Mouse (Mus musculus) limb, embryonic 12.5 days (tissue): ENCODE results near the gene Tmem222. TPM values are rescaled to one million over a fixed set of nuclear protein-coding genes. Genes with fewer than 3 reads are reported as not detected.

Source experiments
- ATAC-seq: fragments of 200-750 bp; cut with Nextera tagmentation; 2 replicates; pipeline ENCODE4 v1.8.0; 2017; ENCODE audit warnings: low read depth, moderate TSS enrichment; ENCODE audit not compliant: insufficient number of reproducible peaks, insufficient read depth, low FRiP score, low TSS enrichment
- H3K27ac ChIP-seq: fragments of 300-500 bp; sonication (generic); 2 replicates; pipeline ENCODE4 v1.5.1; 2016; ENCODE audit warnings: mild to moderate bottlenecking, moderate library complexity
- H3K27me3 ChIP-seq: fragments of 300-500 bp; sonication (generic); 2 replicates; pipeline ENCODE4 v1.6.1; 2016; ENCODE audit warnings: mild to moderate bottlenecking, moderate library complexity
- H3K36me3 ChIP-seq: fragments of 300-500 bp; sonication (generic); 2 replicates; pipeline ENCODE4 v1.6.1; 2016; ENCODE audit warnings: mild to moderate bottlenecking, moderate library complexity
- H3K4me1 ChIP-seq: fragments of 300-500 bp; sonication (generic); replicated peaks from 2 replicates; pipeline ENCODE4 v1.6.1; 2016
- H3K4me2 ChIP-seq: fragments of 300-500 bp; sonication (generic); 2 replicates; pipeline ENCODE4 v1.6.1; 2016; ENCODE audit warnings: mild to moderate bottlenecking, moderate library complexity
- H3K4me3 ChIP-seq: fragments of 300-500 bp; sonication (generic); replicated peaks from 2 replicates; pipeline ENCODE4 v1.5.1; 2016; ENCODE audit warnings: mild to moderate bottlenecking
- H3K9ac ChIP-seq: fragments of 300-500 bp; sonication (generic); replicated peaks from 2 replicates; pipeline ENCODE4 v1.6.1; 2016; ENCODE audit warnings: mild to moderate bottlenecking, moderate library complexity
- H3K9me3 ChIP-seq: fragments of 300-500 bp; sonication (generic); 2 replicates; pipeline ENCODE4 v1.6.1; 2016; ENCODE audit warnings: mild to moderate bottlenecking, moderate library complexity
- WGBS: fragments of 180-500 bp; shearing (Covaris S2); methylation state at CpG from one replicate; pipeline ENCODE4 v1.1.7; 2016; 5-methylcytosine and 5-hydroxymethylcytosine counted together
- polyA plus RNA-seq: library from polyadenylated mRNA; unstranded; fragments of >200 nt; fragmentation: Nextera tagmentation; extraction: Ambion mirVana; gene quantifications from 2 replicates; pipeline ENCODE4 v1.2.1, GENCODE M21; 2016

The Tmem222 gene
- polyA plus RNA-seq, 1 experiment from 2014 or later: 85.3 TPM

GRCm38 (mm10) chr4:133265297-133265696, 12.3 kb downstream of the Tmem222 start:
- no peak overlapping the region for H3K4me3 ChIP-seq
- ATAC-seq: no peak
- no peak overlapping the region for H3K27ac ChIP-seq
- H3K4me2 ChIP-seq: no peak overlapping the region
- H3K36me3 ChIP-seq: peaks cover 72% of the 10 kb centered on the region
- WGBS: 93% methylated on average over 3 of the region's 3 CpGs
- H3K4me1 ChIP-seq: peaks cover 5% of the 10 kb centered on the region; the same call in 1 of the 2 replicates
- H3K9ac ChIP-seq: no peak overlapping the region
- peaks cover 9% of the 10 kb centered on the region; the same call in 1 of the 2 replicates for H3K9me3 ChIP-seq
- H3K27me3 ChIP-seq: no peaks in the 10 kb centered on the region

GRCm38 (mm10) chr4:133264559-133264958, 13.0 kb downstream of the Tmem222 start:
- Histone ChIP-seq H3K9ac (no peak overlapping the region), H3K27me3 (no peaks in the 10 kb centered on the region), H3K4me2 (no peak overlapping the region), H3K36me3 (peaks cover 65% of the 10 kb centered on the region), H3K4me1 (peaks cover 5% of the 10 kb centered on the region; the same call in 1 of the 2 replicates), H3K9me3 (peaks cover 9% of the 10 kb centered on the region; the same call in 1 of the 2 replicates), H3K27ac (no peak overlapping the region), H3K4me3 (no peak overlapping the region)
- no peak for ATAC-seq
- WGBS: 94% methylated on average over 2 of the region's 2 CpGs

- peaks cover 9% of the 10 kb centered on the region; the same call in 1 of the 2 replicates for H3K9me3 ChIP-seq
- no peak overlapping the region for H3K4me3 ChIP-seq
- H3K4me2 ChIP-seq: no peak overlapping the region
- WGBS: 93% methylated on average over 5 of the region's 5 CpGs
- H3K36me3 ChIP-seq: peaks cover 57% of the 10 kb centered on the region
- peaks cover 6% of the 10 kb centered on the region; the same call in 1 of the 2 replicates for H3K27me3 ChIP-seq
- H3K27ac ChIP-seq: no peak overlapping the region
- H3K9ac ChIP-seq: no peak overlapping the region
- no peak for ATAC-seq
- H3K4me1 ChIP-seq: peaks cover 5% of the 10 kb centered on the region; the same call in 1 of the 2 replicates
These were observed 13.8 kb downstream of the Tmem222 start for GRCm38 (mm10) chr4:133263756-133264155.

GRCm38 (mm10) chr4:133262882-133263281, 14.7 kb downstream of the Tmem222 start, which contains the start of gene Sytl1:
Gene Sytl1, minus strand, starts transcription at chr4:133263113.
- H3K27me3 ChIP-seq: peaks cover 12% of the 10 kb centered on the region
- 0 out of 2 replicates have a peak within 1 kb of the TSS, but pooled peaks have one; percentile 12 for H3K4me3 ChIP-seq
- no peak for ATAC-seq
- no peak within 1 kb of the TSS for H3K9ac ChIP-seq
- H3K4me1 ChIP-seq: peaks cover 5% of the 10 kb centered on the region; the same call in 1 of the 2 replicates
- WGBS: 35% methylated on average over 7 of the region's 7 CpGs
- H3K4me2 ChIP-seq: no peak within 1 kb of the TSS; the same call in 1 of the 2 replicates
- no peak within 1 kb of the TSS for H3K27ac ChIP-seq
- peaks cover 9% of the 10 kb centered on the region; the same call in 1 of the 2 replicates for H3K9me3 ChIP-seq
- peaks cover 48% of the 10 kb centered on the region for H3K36me3 ChIP-seq

- 63% methylated on average over 7 of the region's 7 CpGs for WGBS
- Histone ChIP-seq H3K9me3 (peaks cover 9% of the 10 kb centered on the region; the same call in 1 of the 2 replicates), H3K9ac (no peak overlapping the region), H3K36me3 (peaks cover 43% of the 10 kb centered on the region), H3K4me2 (no peak overlapping the region; the same call in 1 of the 2 replicates), H3K4me1 (peaks cover 5% of the 10 kb centered on the region; the same call in 1 of the 2 replicates), H3K27me3 (peaks cover 17% of the 10 kb centered on the region), H3K4me3 (no peak overlapping the region), H3K27ac (no peak overlapping the region)
- no peak for ATAC-seq
These were observed 15.2 kb downstream of the Tmem222 start for GRCm38 (mm10) chr4:133262375-133262765.

GRCm38 (mm10) chr4:133261641-133262374, 15.8 kb downstream of the Tmem222 start:
- Histone ChIP-seq H3K4me1 (peaks cover 8% of the 10 kb centered on the region), H3K9me3 (peaks cover 9% of the 10 kb centered on the region; the same call in 1 of the 2 replicates), H3K36me3 (peaks cover 37% of the 10 kb centered on the region), H3K9ac (no peak overlapping the region), H3K27ac (no peak overlapping the region), H3K4me3 (no peak overlapping the region), H3K27me3 (peaks cover 22% of the 10 kb centered on the region), H3K4me2 (no peak overlapping the region; the same call in 1 of the 2 replicates)
- ATAC-seq: no peak
- 47% methylated on average over 10 of the region's 10 CpGs for WGBS

- Histone ChIP-seq H3K27ac (no peak overlapping the region), H3K27me3 (peaks cover 56% of the 10 kb centered on the region), H3K4me1 (peaks cover 10% of the 10 kb centered on the region), H3K9ac (no peak overlapping the region), H3K36me3 (no peaks in the 10 kb centered on the region; the same call in 1 of the 2 replicates), H3K9me3 (no peaks in the 10 kb centered on the region), H3K4me2 (no peak overlapping the region), H3K4me3 (no peak overlapping the region)
- no peak for ATAC-seq
- 72% methylated on average over 12 of the region's 12 CpGs for WGBS
These were observed 19.7 kb downstream of the Tmem222 start for GRCm38 (mm10) chr4:133257798-133258408.

GRCm38 (mm10) chr4:133257230-133257629, 20.4 kb downstream of the Tmem222 start:
- no peaks in the 10 kb centered on the region for H3K9me3 ChIP-seq
- H3K4me1 ChIP-seq: peaks cover 10% of the 10 kb centered on the region
- H3K27me3 ChIP-seq: peaks cover 63% of the 10 kb centered on the region
- 26% methylated on average over 12 of the region's 12 CpGs for WGBS
- 0 out of 2 replicates have a peak overlapping the region, but pooled peaks have one; percentile 3 for H3K4me3 ChIP-seq
- ATAC-seq: no peak
- peak overlapping the region; percentile 40; the same call in 1 of the 2 replicates for H3K9ac ChIP-seq
- H3K4me2 ChIP-seq: peak overlapping the region; percentile 27; the same call in 1 of the 2 replicates
- H3K36me3 ChIP-seq: no peaks in the 10 kb centered on the region
- H3K27ac ChIP-seq: no peak overlapping the region

GRCm38 (mm10) chr4:133256820-133257219, 20.8 kb downstream of the Tmem222 start:
- ATAC-seq: no peak
- H3K4me3 ChIP-seq: peak overlapping the region; percentile 3; the same call in 1 of the 2 replicates
- H3K36me3 ChIP-seq: no peaks in the 10 kb centered on the region
- no peaks in the 10 kb centered on the region for H3K9me3 ChIP-seq
- H3K4me2 ChIP-seq: peak overlapping the region; percentile 27; the same call in 1 of the 2 replicates
- peak overlapping the region; percentile 40; the same call in 1 of the 2 replicates for H3K9ac ChIP-seq
- no peak overlapping the region for H3K27ac ChIP-seq
- H3K27me3 ChIP-seq: peaks cover 67% of the 10 kb centered on the region
- 16% methylated on average over 24 of the region's 24 CpGs for WGBS
- peaks cover 6% of the 10 kb centered on the region for H3K4me1 ChIP-seq

- peaks cover 13% of the 10 kb centered on the region for H3K4me1 ChIP-seq
- H3K27ac ChIP-seq: no peak overlapping the region
- H3K9me3 ChIP-seq: no peaks in the 10 kb centered on the region
- H3K4me2 ChIP-seq: no peak overlapping the region
- no peak for ATAC-seq
- H3K27me3 ChIP-seq: peaks cover 81% of the 10 kb centered on the region
- H3K9ac ChIP-seq: no peak overlapping the region
- H3K4me3 ChIP-seq: no peak overlapping the region
- WGBS: 58% methylated on average over 6 of the region's 6 CpGs
- no peaks in the 10 kb centered on the region for H3K36me3 ChIP-seq
These were observed 22.2 kb downstream of the Tmem222 start for GRCm38 (mm10) chr4:133255392-133255791.

GRCm38 (mm10) chr4:133253412-133253811, 24.2 kb downstream of the Tmem222 start:
- no peak overlapping the region for H3K4me2 ChIP-seq
- H3K36me3 ChIP-seq: no peaks in the 10 kb centered on the region
- H3K27ac ChIP-seq: no peak overlapping the region
- WGBS: 51% methylated on average over 12 of the region's 12 CpGs
- no peak for ATAC-seq
- no peak overlapping the region for H3K9ac ChIP-seq
- H3K9me3 ChIP-seq: no peaks in the 10 kb centered on the region
- no peak overlapping the region for H3K4me3 ChIP-seq
- H3K27me3 ChIP-seq: peaks cover 93% of the 10 kb centered on the region
- H3K4me1 ChIP-seq: peaks cover 14% of the 10 kb centered on the region
